Mouse (Mus musculus): ENCODE results near the gene Zfp282. TPM values are rescaled to one million over a fixed set of nuclear protein-coding genes. Genes with fewer than 3 reads are reported as not detected.

Zfp282 gene
- polyA plus RNA-seq, 1 experiment from 2014 or later = 19.4 TPM

DNA sequence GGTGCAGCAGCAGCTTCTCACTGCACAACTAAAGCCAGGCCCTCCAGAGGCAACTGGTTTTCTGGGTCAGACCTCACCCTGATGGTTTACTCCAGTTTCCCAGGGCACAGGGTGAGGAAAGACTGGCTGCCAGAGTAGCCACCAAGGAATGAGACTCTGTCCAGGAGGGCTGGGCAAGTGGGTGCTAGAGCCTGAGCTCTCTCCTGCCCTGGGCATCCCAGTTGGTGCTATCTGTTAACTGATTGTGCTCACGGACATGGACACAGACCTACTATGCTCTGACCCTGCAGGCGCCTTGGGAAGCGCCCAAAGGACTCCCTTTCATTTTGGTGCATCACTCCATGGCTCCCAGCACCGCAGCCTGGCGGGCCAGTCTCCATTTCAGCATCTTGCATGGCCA is 29.3 kb downstream of the Zfp282 start:
- 89% methylated on average over 5 of the region's 5 CpGs for whole genome bisulfite sequencing

DNA sequence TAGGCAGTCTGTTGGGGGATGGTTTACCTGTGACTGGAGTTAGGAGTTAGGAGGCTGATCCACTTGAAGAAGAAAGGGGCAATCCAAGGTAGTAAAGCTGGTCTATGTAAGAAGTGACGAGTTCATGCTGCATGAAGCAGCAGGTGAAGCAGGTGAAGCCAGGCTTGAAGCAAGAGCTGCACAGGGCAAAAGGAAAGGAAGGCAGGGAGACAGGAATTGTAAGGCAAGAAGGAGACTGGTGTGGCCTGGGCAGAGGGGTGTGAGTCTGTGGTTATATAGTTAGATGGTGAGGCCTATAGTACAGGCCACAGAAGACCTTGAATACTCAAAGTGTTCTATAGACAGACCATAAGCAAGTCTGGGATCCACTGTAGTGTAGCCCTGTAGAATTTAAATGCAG is 32.0 kb downstream of the Zfp282 start:
- Histone ChIP-seq H3K4me3 (ENCODE audit: low read depth, low read length) (no peak overlapping the region), H3K27ac (ENCODE audit: low read depth, low read length) (no peak overlapping the region), H3K27me3 (ENCODE audit: control insufficient read depth, insufficient read depth, low read length) (peaks cover 4% of the 10 kb centered on the region; the same call in 1 of the 2 replicates), H3K9ac (ENCODE audit: low read length) (no peak overlapping the region), H3K4me2 (ENCODE audit: low read depth, low read length, severe bottlenecking) (no peak overlapping the region), H3K4me1 (replicated peaks; ENCODE audit: control insufficient read depth, insufficient read depth, low read length) (no peaks in the 10 kb centered on the region), H3K36me3 (ENCODE audit: control insufficient read depth, insufficient read depth, low read length) (no peaks in the 10 kb centered on the region; the same call in 1 of the 2 replicates), H3K9me3 (ENCODE audit: control insufficient read depth, low read length) (no peaks in the 10 kb centered on the region)
- no peak for ATAC-seq (replicated peaks; ENCODE audit: low FRiP score)
- 88% methylated on average over 1 of the region's 1 CpGs for WGBS
- DNase-seq (ENCODE audit: low spot score) = no peak

More for the DNA sequence above, 29.3 kb downstream of the Zfp282 start:
- Histone ChIP-seq H3K27me3 (ENCODE audit: control insufficient read depth, insufficient read depth, low read length) (peaks cover 6% of the 10 kb centered on the region; the same call in 1 of the 2 replicates), H3K9ac (ENCODE audit: low read length) (no peak overlapping the region), H3K36me3 (ENCODE audit: control insufficient read depth, insufficient read depth, low read length) (peaks cover under 1% of the 10 kb centered on the region; the same call in 1 of the 2 replicates), H3K4me3 (ENCODE audit: low read depth, low read length) (no peak overlapping the region), H3K27ac (ENCODE audit: low read depth, low read length) (no peak overlapping the region), H3K4me2 (ENCODE audit: low read depth, low read length, severe bottlenecking) (no peak overlapping the region), H3K9me3 (ENCODE audit: control insufficient read depth, low read length) (no peaks in the 10 kb centered on the region), H3K4me1 (replicated peaks; ENCODE audit: control insufficient read depth, insufficient read depth, low read length) (no peaks in the 10 kb centered on the region)
- DNase-seq (ENCODE audit: low spot score) (no peak), ATAC-seq (replicated peaks; ENCODE audit: low FRiP score) (no peak)

DNA sequence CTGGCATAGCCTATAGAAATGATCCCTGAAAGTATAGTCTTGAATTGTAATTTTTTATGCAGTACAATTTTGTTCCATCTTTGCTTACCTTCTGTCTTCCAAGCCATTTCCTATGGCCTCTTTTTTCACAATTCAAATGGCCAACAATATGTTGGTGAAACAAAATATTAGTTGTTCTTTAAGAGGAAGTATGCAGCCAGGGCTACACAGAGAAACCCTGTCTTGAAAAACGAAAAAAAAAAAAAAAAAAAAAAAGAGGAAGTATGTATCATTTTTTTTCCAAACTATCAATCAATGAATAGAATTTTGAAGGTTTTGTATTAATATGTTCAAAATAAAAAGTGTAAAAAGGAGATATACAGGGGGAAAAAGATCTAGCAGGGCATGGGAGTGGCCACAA is 34.6 kb downstream of the Zfp282 start:
- no peak for DNase-seq (ENCODE audit: low spot score)
- no peaks in the 10 kb centered on the region for H3K4me1 ChIP-seq (replicated peaks; ENCODE audit: control insufficient read depth, insufficient read depth, low read length)
- no peaks in the 10 kb centered on the region for H3K9me3 ChIP-seq (ENCODE audit: control insufficient read depth, low read length)
- no peak for ATAC-seq (replicated peaks; ENCODE audit: low FRiP score)
- H3K4me3 ChIP-seq (ENCODE audit: low read depth, low read length) = no peak overlapping the region
- WGBS = 68% methylated on average over 1 of the region's 1 CpGs
- H3K4me2 ChIP-seq (ENCODE audit: low read depth, low read length, severe bottlenecking) = no peak overlapping the region
- H3K36me3 ChIP-seq (ENCODE audit: control insufficient read depth, insufficient read depth, low read length) = no peaks in the 10 kb centered on the region
- H3K9ac ChIP-seq (ENCODE audit: low read length) = no peak overlapping the region
- no peak overlapping the region for H3K27ac ChIP-seq (ENCODE audit: low read depth, low read length)
- H3K27me3 ChIP-seq (ENCODE audit: control insufficient read depth, insufficient read depth, low read length) = no peaks in the 10 kb centered on the region

DNA sequence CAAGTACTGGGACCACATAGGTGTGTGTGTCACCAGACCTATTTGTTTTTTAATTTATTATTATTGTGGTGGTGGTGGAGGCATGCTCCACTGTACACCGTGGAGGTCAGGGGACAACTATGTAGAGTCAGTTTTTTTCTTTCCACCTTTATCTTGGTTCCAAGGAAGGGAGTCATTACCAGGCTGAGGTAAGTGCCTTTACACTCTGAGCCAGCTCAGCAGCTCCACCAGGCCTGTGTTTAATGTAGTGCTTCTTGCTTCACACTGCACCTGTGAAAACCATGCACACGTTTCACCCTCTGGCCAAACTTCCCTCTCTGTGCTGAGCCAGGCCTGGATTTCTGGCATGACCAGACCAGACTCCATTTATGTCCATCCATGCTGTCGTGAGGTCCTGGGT is 36.0 kb downstream of the Zfp282 start:
- Histone ChIP-seq H3K27me3 (ENCODE audit: control insufficient read depth, insufficient read depth, low read length) (no peaks in the 10 kb centered on the region), H3K4me1 (replicated peaks; ENCODE audit: control insufficient read depth, insufficient read depth, low read length) (no peaks in the 10 kb centered on the region), H3K27ac (ENCODE audit: low read depth, low read length) (no peak overlapping the region), H3K36me3 (ENCODE audit: control insufficient read depth, insufficient read depth, low read length) (no peaks in the 10 kb centered on the region), H3K4me2 (ENCODE audit: low read depth, low read length, severe bottlenecking) (no peak overlapping the region), H3K4me3 (ENCODE audit: low read depth, low read length) (no peak overlapping the region), H3K9ac (ENCODE audit: low read length) (no peak overlapping the region), H3K9me3 (ENCODE audit: control insufficient read depth, low read length) (no peaks in the 10 kb centered on the region)
- ATAC-seq (replicated peaks; ENCODE audit: low FRiP score) = no peak
- WGBS = 59% methylated on average over 3 of the region's 3 CpGs
- DNase-seq (ENCODE audit: low spot score) = no peak

DNA sequence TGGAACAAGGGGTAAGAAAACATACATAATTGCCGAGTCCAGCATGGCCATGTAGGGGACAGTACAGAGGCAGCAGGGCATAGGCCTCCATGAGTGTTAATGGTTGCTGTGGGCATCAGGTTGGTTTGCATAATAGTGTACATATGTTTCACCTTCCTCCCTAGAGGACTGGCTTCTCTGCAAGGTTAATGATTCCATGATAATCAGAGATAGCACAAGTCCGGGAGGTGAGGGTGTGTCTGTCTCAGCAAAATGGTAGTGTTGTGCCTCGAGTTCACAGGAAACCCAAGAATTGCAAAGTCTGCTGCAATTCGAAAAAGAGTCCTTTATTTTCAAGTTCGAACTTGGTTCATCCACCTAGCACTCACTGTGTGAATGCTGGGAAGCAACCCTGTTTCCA is 40.0 kb downstream of the Zfp282 start:
- Histone ChIP-seq H3K4me3 (ENCODE audit: low read depth, low read length) (no peak overlapping the region), H3K27me3 (ENCODE audit: control insufficient read depth, insufficient read depth, low read length) (no peaks in the 10 kb centered on the region), H3K27ac (ENCODE audit: low read depth, low read length) (no peak overlapping the region), H3K4me2 (ENCODE audit: low read depth, low read length, severe bottlenecking) (no peak overlapping the region), H3K9ac (ENCODE audit: low read length) (no peak overlapping the region), H3K36me3 (ENCODE audit: control insufficient read depth, insufficient read depth, low read length) (no peaks in the 10 kb centered on the region), H3K9me3 (ENCODE audit: control insufficient read depth, low read length) (no peaks in the 10 kb centered on the region), H3K4me1 (replicated peaks; ENCODE audit: control insufficient read depth, insufficient read depth, low read length) (peaks cover 3% of the 10 kb centered on the region)
- ATAC-seq (replicated peaks; ENCODE audit: low FRiP score) = no peak
- WGBS = 87% methylated on average over 5 of the region's 5 CpGs
- no peak for DNase-seq (ENCODE audit: low spot score)

DNA sequence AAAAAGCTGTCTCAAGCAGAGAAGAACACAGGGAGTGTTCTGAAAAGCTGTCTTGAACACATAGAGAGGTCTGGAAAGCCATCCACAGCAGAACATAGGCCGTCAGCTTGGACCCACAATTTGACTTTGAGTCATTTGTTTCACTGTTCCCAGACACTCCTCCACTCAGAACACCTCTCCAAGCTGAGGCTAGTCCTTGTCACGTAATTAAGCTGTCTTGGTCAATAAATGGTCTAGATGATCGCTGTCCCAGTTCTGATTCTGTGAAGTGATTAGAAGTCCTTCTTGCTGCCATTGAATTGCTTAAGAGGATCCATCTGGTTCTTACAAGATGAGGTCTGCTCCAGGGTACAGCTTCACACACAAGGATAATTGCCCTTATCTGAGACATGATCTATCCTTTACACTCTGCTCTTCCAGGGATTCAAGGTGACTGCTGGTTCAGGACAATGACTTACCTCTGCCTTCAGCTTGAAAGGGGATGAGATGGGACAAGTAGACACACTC is 41.8 kb downstream of the Zfp282 start:
- H3K4me2 ChIP-seq (ENCODE audit: low read depth, low read length, severe bottlenecking) = no peak overlapping the region

DNA sequence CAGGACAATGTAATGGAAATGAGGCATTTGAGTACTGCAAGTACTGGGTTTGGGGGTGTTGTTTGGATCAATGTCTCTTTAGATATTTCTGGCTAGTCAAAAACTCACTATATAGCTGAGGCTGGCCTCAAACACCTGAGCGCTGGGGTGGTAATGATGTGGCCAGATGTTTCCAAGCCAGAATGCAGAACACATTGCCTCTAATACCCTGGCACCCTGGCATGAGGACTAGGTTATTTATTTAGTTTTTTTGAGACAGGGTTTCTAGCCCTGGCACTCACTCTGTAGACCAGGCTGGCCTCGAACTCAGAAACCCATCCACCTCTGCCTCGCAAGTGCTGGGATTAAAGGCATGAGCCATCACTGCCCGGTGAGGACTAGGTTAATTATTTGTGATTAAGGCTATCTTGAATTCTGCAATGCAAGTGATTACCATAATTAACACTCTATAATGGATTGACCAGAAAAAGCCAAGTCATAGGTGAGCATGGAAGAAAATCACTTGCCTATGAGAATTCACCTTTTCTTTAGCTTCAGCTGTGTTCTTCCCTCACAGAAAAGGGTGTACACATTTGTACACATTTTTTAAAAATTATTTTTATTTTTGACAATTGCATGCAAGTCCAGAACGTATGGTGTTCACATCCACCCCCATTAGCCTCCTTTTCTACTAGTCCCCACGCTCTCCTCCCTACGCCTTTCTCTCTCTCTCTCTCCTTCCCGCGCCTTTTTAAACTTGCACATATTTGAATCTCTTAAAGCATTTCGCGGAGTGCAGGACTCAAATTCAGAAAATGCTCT is 42.8 kb downstream of the Zfp282 start:
- ATAC-seq (replicated peaks; ENCODE audit: low FRiP score) = peak; percentile 57

More for the DNA sequence above, 41.8 kb downstream of the Zfp282 start:
- Histone ChIP-seq H3K27ac (ENCODE audit: low read depth, low read length) (no peak overlapping the region), H3K4me3 (ENCODE audit: low read depth, low read length) (no peak overlapping the region), H3K9ac (ENCODE audit: low read length) (no peak overlapping the region), H3K36me3 (ENCODE audit: control insufficient read depth, insufficient read depth, low read length) (no peaks in the 10 kb centered on the region), H3K4me1 (replicated peaks; ENCODE audit: control insufficient read depth, insufficient read depth, low read length) (peaks cover 3% of the 10 kb centered on the region), H3K9me3 (ENCODE audit: control insufficient read depth, low read length) (no peaks in the 10 kb centered on the region), H3K27me3 (ENCODE audit: control insufficient read depth, insufficient read depth, low read length) (no peaks in the 10 kb centered on the region)
- DNase-seq (ENCODE audit: low spot score) = no peak
- ATAC-seq (replicated peaks; ENCODE audit: low FRiP score) = no peak
- WGBS = 83% methylated on average over 3 of the region's 3 CpGs

DNA sequence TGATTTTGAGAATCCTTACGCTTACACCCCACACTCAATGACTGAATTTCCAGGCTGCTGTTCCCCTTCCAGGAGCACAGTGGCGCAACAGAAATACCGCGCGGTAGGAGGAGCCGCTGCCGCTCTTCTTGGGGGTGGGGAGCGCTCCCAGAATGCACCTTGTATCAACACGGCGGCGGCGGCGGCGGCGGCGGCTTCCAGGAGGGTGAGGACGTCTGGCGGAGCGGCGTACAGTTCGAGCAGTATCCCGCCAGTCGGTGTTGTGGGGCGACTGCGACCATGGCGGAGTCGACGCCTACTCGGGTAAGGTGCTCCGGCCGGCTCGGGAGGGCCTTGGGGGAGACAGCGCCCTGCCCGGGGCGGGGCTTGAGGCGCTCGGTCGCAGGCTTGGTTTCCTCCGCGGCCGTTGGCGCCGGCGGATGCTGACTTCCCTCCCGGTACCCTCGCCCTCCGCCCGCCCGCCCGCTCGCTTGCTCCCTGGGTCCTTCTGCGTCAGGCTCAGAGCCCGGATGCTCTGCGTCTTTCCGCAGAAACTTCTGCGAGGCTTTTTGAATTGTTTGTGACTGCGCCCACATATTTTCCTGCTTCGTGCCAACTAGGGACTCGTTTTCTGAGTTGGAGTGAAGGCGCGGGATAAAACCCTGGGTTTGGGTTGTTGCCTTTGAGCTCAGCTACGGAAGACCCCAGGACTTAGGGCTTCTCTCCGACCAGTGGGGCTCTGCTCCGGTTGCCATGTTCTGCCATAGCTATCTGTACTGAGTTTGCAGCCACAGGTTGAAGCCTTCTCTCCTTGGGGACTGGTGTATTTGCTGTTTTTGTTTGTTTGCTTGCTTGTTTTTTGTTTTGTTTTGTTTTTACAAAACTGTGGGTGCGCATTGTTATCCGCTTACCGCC is 43.7 kb downstream of the Zfp282 start, which contains the start of gene Zfp212:
Gene Zfp212 (plus strand): TSS at position 30 of the 894 bp plus-strand sequence.
- Histone ChIP-seq H3K36me3 (ENCODE audit: control insufficient read depth, insufficient read depth, low read length) (no peaks in the 10 kb centered on the region), H3K27me3 (ENCODE audit: control insufficient read depth, insufficient read depth, low read length) (no peaks in the 10 kb centered on the region), H3K9ac (ENCODE audit: low read length) (peak within 1 kb of the TSS; percentile 73), H3K4me1 (replicated peaks; ENCODE audit: control insufficient read depth, insufficient read depth, low read length) (peaks cover 3% of the 10 kb centered on the region), H3K9me3 (ENCODE audit: control insufficient read depth, low read length) (no peaks in the 10 kb centered on the region), H3K4me2 (ENCODE audit: low read depth, low read length, severe bottlenecking) (peak within 1 kb of the TSS; percentile 74), H3K4me3 (ENCODE audit: low read depth, low read length) (peak within 1 kb of the TSS; percentile 77), H3K27ac (ENCODE audit: low read depth, low read length) (peak within 1 kb of the TSS; percentile 80)
- ATAC-seq (replicated peaks; ENCODE audit: low FRiP score) (peak; percentile 96), DNase-seq (ENCODE audit: low spot score) (peak; percentile 95)
- under 1% methylated on average over 66 of the region's 67 CpGs for WGBS

More for the DNA sequence above, 42.8 kb downstream of the Zfp282 start:
- Histone ChIP-seq H3K36me3 (ENCODE audit: control insufficient read depth, insufficient read depth, low read length) (no peaks in the 10 kb centered on the region), H3K4me3 (ENCODE audit: low read depth, low read length) (peak overlapping the region; percentile 77), H3K27ac (ENCODE audit: low read depth, low read length) (peak overlapping the region; percentile 80; the same call in 1 of the 2 replicates), H3K27me3 (ENCODE audit: control insufficient read depth, insufficient read depth, low read length) (no peaks in the 10 kb centered on the region), H3K4me1 (replicated peaks; ENCODE audit: control insufficient read depth, insufficient read depth, low read length) (peaks cover 3% of the 10 kb centered on the region), H3K9ac (ENCODE audit: low read length) (peak overlapping the region; percentile 73), H3K4me2 (ENCODE audit: low read depth, low read length, severe bottlenecking) (peak overlapping the region; percentile 50; the same call in 1 of the 2 replicates), H3K9me3 (ENCODE audit: control insufficient read depth, low read length) (no peaks in the 10 kb centered on the region)
- DNase-seq (ENCODE audit: low spot score) = no peak
- WGBS = 28% methylated on average over 11 of the region's 11 CpGs

Data from forebrain, embryonic 11.5 days (tissue).